Mouse (Mus musculus) erythroid progenitor cell, adult 5-6 weeks (primary cell): ENCODE measurements around the gene Ppp2r5a. TPM values are rescaled to one million over a fixed set of nuclear protein-coding genes. Genes with fewer than 3 reads are reported as not detected.

Source experiments
- ATAC-seq: replicated peaks from 2 replicates; pipeline ENCODE4 v1.8.0; 2016; ENCODE audit warnings: moderate number of reproducible peaks, mild to moderate bottlenecking, moderate TSS enrichment, inconsistent platforms; ENCODE audit not compliant: poor library complexity, low FRiP score, severe bottlenecking
- total RNA-seq, 2 experiments: library from RNA; stranded (forward) in 1 of 2; stranded (reverse) in 1 of 2; fragments of 150-400 nt in 1 of 2; fragments of 186-747, 209-891 nt in 1 of 2; gene quantifications; 2 replicates each; pipeline versions ENCODE4 v1.2.3 to v1.2.4; 2015 to 2017; ENCODE audit warnings: low replicate concordance in 2 of 2

Ppp2r5a gene
- total RNA-seq, 2 experiments from 2014 or later: 84.3 to 94.6 TPM

DNA sequence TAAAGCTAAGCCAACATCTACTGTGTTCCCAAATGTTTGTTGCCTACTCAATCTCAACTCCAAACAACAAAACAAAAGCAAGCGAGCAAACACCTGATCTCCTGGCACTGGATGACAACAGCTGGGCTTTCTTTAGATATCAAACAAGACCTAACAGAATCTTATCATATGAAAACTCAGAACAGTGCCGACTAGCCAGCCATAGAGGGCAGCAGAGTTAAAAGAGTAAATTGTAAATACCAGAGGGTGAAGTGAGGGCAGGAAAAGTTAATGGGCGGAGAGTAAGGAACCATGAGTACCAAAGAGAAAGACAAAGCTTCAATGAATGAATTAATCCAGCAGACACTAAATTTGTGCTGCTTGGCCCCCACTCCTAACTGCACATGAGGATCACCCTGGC, 11.8 kb downstream of the Ppp2r5a start:
- peak; percentile 72 for ATAC-seq

DNA sequence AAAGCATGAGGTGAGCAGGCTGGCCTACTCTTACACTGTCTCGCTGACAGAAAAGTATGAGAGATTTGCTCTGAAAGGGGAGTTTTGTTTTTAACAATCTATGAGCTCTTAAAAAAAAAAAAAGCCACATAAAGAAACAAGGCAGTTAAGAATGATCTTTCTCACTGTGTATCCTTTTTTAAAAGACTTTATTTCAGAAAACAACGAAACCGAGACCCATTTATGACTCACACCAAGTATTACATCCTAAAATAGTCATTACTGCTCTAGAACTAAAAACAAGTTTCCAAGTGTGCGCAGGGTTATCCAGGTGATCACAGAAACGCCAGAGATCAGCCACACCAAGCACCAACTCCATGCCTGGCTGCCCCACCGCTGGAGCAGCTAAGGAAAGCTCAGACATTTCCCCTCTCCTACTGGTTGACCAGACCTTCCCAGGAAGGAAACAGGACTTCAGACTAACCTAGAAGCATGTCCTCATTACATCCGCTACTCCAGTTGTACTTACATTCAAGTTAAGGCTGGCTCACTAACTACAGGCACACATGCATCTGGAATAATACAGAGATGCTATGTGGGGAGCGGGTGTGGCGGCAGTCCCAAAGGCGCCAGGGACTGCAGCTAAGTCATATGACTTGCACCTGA, 18.2 kb downstream of the Ppp2r5a start:
- ATAC-seq: no peak

DNA sequence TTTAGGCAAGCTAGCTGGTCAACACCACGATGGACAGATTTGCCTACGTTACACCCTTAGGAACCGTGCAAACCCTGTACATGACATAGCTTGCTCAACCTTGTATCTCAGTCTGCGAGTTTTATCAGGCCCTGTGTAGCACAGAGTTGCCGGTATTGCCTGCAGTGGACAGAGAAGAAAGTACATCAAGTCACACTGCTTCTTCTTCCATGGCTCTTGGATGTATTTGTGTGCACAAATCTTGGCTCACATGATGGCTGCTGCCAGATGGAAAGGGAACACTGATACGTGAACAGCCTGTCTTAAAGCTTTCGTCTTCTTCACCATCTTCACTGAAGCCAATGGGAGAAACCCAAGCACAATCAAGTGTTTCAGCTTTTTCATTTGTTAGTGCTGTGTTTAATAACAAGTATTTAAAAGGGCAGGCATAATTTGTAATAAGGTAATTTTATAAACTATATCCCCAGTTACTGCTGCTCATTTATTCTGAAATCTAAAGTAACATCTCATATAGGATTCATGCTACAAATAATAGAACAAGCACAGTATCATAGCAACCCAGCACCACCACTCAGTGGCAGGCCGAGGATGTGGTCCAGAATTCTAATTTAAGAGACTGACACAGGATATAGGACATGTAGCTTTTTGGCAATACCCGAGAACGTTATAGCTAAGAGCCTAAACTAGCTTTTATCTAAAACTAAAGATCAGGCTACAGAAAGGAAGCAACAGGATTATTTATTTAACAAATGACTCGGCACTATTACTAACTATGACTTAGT, 20.9 kb downstream of the Ppp2r5a start:
- ATAC-seq: no peak

DNA sequence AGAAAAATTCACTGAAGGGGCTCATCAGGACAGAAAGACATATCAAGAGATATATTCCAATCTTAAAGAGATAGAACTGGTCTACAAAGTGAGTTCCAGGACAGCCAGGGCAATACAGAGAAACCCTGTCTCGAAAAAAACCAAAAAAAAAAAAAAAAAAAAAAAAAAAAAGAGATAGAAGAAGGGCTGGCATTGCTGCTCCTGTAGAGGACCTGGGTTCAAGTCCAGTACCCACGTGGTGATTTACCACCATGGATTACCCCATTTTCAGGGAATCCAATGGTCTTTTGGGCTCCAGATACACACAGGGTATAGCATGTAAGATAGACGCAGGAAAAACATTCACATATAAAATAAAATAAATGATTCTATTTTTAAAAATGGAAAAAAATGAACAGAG, 22.2 kb downstream of the Ppp2r5a start:
- no peak for ATAC-seq

DNA sequence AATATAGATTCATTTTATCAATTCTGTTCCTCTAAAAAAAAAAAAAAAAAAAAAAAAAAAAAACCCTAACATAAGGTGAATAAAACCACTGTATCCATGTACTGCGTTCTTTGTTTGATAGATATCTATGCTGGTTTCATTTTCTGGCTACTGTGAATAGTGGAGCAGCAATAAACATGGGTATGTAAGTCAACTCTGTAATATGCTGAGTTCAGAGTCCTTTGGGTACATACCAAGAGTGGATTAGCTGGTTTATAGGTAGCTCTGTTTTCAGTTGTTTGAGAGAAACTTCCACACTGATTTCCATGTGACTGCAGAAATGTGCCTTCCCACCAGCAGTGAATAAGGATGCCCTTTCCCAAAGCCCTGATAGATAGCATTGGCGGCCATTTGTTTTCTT, 25.0 kb downstream of the Ppp2r5a start:
- no peak for ATAC-seq

DNA sequence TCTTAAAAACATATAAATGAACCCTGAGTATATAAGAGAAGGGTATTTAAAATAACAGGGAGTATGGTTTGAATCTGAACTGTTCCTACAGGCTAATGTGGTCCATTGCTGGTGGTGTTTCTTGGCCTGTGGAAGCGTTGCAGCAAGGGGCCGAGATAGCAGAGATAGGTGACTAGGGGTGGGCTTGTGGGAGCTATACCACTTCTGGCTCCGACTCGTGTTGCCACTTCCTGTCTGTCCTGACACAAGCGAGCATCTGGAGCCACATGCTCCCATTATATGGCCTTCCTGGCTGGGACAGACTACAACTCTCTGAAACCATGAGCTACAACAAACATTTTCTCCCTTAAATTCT, 27.5 kb downstream of the Ppp2r5a start:
- ATAC-seq: no peak

DNA sequence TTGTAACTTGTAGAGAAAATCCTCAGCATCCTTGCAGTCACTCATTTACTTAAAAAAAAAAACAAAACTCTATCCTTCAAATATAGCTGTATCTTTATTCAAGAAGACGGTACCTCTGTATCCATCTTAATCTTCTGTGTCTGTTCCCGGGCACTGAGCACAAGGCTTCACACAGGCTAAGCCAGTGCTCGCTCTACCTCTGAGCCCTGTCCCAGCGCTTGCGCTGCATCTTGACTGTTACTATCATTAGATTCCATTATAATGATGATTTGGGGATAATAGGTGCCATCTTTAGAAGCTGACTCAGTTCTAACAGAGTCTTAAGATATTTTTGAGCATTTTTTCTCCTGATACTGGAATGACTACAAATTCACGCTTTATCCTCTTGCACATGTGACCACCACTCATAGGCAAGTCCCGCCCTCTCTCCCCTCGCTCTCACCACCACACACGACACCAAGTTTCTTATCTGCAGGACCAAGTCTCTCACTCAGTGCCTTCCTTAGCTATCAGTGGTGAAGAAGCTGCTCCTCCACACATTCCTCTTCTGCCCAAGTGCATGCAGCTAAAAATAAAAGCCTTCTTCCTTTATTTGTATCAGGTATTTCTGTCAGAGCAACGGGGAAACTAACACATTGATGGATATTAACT, 28.0 kb downstream of the Ppp2r5a start:
- ATAC-seq: peak; percentile 72

DNA sequence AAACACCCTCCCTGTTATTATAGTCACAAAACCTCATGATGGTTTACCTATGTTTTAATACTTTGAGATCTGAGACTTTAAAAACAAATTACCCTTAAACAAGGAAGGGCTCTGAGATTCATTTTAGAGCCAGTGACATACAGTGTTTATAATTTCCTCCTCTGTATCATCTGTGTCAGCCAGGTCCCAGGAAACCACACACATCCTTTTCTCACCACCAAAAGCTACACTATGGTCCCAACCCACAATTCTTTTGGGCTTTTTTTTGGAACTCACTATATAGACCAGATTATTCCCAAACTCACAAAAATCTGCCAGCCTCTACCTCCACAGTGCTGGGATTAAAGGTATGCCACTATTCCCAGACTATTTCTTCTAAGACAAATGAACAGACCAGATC, 33.9 kb downstream of the Ppp2r5a start:
- no peak for ATAC-seq

DNA sequence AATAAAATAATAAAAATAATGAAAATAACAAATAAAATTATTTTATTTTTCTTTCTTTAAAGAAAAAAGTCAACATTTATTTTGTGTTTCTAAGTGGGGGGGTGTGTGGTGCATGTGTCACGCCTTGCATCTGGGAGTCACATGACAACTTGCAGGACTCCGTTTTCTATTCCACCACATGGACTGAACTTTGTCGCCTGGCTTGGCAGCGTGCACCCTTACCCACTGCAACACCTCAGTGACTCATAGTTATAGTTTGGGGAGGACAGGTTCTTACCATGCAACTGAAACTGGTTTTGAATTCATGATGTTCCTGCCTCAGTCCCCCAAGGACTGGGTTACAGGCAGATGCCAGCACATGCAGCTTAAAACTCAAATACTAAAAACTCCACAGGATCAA, 34.9 kb downstream of the Ppp2r5a start:
- ATAC-seq: no peak

DNA sequence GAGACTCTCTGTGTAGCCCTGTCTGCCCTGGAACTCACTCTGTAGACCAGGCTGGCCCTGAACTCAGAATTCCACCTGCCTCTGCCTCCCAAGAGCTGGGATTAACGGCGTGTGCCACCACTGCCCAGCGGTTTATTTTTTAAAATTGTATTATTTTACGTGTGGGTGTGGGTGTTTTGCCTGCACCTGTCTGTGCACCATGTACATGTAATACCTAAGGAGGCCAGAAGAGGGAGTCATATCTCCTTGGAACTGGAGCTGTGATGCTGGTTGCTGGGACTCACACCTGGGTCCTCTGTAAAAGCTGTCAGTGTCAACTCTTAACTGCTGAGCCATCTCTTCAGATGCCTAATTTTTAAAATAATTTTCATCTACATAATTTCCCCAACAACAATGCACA, 38.6 kb downstream of the Ppp2r5a start:
- ATAC-seq: peak; percentile 86

DNA sequence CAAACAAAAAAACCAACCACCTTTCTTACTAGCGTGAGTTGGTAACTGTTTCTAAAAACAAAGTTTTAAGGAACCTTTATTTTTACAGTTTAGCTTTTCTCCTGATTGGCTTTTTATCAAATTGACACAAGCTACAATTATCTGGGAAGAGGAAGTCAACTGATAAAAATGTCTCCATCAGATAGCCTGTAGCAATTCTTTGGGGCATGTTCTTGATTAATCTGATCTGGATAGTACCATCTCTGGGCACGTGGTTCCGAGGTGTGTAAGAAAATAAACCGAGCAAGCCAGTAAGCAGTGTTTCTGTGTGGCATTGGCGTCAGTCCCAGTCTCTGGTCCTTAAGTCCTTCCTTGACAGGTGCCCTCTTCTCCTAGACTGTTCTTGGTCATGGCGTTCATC, 40.7 kb downstream of the Ppp2r5a start:
- ATAC-seq: no peak

DNA sequence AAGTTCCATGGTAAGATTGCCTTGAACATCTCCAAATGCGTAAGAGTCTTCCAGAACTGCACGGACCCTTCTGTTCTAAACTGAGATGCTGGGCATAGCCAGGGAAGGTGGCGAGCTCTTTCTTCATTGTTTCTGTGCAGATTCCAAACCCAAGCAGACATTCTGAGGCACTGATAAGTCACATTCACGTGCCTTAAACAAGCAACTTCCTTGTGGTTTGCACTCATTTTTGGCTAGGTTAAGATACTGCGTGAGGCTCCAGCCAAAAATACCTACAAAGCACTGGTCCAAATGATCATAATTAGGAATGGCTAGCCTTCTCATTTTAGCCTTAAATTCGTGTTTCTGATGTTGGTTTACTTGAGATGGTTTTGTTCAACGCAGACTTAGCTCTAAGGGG, 43.6 kb downstream of the Ppp2r5a start:
- ATAC-seq: no peak

DNA sequence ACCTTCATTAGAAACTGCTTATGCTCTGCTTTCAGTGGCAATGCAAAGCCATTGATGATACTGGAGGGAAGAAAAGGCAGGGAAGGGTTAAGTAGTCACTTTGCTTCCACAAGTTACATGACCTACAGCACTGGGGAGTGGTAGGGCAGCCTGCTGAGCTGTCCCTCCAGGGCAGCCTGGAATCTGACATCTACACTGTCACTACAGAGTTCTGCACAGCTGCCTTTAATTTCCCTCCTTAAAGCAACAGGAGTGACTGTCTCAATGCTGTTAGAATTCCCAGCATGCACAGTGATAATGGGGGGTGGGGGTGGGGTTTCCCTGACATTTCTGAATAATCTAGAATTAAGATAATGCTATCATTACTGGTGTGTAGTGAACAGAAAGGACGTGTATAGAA, 46.1 kb downstream of the Ppp2r5a start:
- no peak for ATAC-seq

DNA sequence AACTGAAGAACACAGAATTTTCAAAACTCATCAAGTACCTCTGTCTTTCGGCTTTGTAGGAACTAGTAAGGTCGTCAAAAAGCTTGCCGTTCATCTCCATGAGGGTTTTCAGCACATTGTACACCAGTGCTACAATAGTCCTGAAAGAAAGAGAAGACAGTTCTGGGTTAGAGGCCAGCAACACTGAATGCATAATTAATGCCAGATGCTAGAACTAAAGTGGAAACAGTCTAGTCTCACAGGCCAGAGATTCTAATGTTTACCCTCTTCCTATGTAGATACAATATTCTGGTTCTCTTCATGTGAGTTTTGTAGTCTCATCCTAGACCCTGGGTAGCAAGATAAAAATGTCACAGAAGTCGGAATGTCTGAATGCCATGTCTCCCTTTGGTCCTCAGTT, 49.2 kb downstream of the Ppp2r5a start:
- no peak for ATAC-seq

DNA sequence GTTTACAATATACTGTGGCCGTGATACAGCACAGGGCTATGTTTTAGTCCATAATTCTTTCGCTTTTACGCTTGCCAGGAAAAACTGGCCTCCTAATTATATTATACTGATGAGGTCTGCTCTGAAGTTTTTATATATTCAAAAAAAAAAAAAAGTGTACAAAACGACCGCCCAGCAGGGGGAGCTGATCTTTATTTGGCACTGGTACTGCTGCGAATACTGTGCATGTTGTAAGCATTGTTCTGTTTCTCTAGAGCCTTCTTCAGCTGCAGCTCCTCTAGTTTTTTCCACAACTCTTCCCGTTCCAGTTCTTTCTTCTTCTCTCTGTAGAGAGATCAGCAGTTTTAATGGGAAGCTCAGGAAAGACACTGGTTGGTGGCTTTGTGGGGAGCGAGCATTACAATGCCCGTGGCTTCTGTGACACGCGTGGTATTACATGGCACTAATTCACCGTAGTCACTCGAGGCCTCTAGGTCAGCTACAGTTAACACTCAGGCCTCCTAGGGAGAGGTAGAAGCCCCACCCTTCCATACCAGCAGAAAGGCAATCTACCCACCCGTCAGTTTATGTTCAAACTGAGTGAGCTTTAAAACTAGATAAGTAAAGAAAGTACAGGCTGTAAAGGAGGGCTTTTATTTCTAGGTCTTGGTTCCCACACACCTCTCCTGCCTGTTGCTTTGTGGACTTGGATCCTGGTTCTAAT, 50.1 kb downstream of the Ppp2r5a start:
- no peak for ATAC-seq

DNA sequence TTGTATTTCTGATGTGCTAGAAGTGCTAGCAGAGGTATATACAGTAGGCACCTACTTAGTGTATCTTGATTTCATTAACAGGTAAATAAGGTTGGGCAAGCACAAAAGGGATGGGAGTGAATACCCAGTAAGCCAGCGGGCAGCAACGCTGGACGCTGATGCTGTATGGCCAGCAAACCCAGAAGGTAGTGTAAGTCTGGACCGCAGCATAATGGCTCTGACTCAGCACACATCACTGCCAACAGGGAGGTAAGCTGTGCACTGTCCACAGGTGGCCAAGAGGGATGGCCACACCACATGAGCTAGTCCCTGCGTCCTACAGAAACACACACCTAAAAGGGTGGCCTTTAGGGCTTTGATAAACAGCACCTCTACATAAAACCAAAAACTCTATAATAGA, 52.7 kb downstream of the Ppp2r5a start:
- no peak for ATAC-seq

DNA sequence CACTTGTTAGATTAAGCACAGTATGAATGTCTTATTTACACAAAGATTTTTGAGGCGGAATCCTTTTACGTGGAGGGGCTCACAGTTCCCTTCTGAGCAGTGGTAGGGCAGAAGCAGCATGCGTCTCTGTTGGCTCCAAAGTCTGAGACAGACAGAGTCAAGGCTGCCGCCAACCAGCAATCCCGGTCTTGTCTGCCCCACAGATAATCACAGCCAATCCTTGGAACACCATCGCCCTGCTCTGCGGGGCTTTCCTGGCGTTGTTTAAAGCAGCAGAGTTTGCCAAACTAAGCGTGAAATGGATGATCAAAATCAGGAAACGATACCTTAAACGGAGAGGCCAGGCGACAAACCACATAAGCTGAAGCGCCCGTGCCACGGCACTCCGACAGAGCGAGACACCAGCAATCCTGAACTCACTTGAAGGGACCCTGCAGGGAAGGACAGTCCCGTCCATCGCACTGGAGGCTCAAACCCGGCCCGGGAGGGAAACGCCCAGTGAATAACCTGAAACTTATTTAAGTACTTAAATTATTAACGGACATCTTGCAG, 53.5 kb downstream of the Ppp2r5a start:
- no peak for ATAC-seq

DNA sequence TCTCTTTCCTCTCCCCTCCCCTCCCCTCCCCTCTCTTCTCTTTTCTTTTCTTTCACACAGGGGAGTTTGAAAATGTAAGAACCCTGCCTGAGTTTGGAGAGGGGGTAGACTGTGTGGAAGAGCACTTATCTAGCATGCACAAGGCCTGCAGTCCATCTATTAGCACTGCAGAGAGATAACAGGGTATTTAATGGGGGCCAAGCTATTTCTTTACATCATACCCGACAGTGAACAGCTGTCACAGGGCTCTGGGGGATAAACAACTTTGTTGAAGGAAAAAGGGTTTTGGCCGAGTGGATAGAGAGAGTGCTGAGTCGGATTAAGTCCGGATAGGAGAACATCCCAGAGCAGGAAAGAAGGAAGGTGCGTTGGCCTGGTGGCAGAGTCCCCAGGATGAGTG, 54.1 kb downstream of the Ppp2r5a start:
- ATAC-seq: no peak

DNA sequence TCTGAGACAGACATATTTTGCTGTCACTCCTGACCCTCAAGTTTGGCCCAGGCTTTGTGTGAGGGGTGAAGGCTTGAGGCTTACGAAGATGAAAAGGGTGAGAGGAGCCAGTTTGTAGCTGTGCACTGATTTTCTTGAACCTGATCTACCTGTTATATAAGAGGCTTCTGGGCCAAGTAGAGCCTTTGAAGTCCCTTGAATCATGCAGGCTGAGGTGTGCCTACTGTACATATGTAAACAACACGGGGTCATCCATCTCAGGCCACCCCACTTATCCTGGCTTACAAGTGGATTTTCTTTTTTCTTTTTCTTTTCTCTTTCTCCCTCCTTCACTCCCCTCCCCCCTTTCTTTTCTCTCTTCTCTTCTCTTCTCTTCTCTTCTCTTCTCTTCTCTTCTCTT, 54.5 kb downstream of the Ppp2r5a start:
- no peak for ATAC-seq

DNA sequence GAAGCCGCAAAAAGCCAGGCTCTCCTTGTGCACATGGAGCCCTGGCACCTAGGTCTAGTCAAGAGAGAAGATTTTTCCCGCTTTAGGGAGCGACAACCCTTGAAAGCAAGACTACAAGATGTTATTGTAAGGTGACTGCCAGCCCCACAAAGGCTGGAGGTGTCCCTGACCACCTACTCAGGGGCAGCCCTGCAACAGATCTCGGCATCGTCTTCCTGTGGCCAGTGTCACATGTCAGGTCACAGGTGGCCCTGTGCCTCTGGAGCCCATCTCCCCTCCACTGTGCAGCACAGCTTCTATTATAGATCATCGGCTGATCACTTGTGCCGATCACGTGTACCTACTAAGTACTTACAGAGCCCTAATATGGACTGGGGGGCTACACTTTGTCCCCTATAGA, 55.5 kb downstream of the Ppp2r5a start:
- no peak for ATAC-seq
